Mouse (Mus musculus): ENCODE data around the gene Map3k10.

Gene Map3k10

GRCm38 (mm10) chr7:27674522-27675221 is at the start of gene Map3k10:
TSS of gene Map3k10 (minus strand) at chr7:27674598.
- in situ Hi-C loops (cut with MboI; ENCODE audit: low pct_unique_long_range_greater_than_20kb in 1 of 2, low sequenced_read_pairs in 2 of 2, unreplicated experiment in 1 of 2), result loop anchor here in 1 of 2 experiments (10.0 kb wide), 1 partner anchor 370 kb away; no protein-coding TSS in a partner anchor

- in situ Hi-C loops (cut with MboI; ENCODE audit: low pct_unique_long_range_greater_than_20kb in 1 of 2, low sequenced_read_pairs in 2 of 2, unreplicated experiment in 1 of 2), result loop anchor here in 1 of 2 experiments (10.0 kb wide), 1 partner anchor 213 kb away; no protein-coding TSS in a partner anchor
Observed at GRCm38 (mm10) chr7:27721951-27722350, 47.6 kb upstream of the Map3k10 start.

GRCm38 (mm10) chr7:27710402-27710801 is 36.0 kb upstream of the Map3k10 start:
- in situ Hi-C loops (cut with MboI; ENCODE audit: low pct_unique_long_range_greater_than_20kb in 1 of 2, low sequenced_read_pairs in 2 of 2, unreplicated experiment in 1 of 2), result no loop called here

GRCm38 (mm10) chr7:27696711-27697110 is 22.3 kb upstream of the Map3k10 start:
- in situ Hi-C loops (cut with MboI; ENCODE audit: low pct_unique_long_range_greater_than_20kb in 1 of 2, low sequenced_read_pairs in 2 of 2, unreplicated experiment in 1 of 2), result no loop called here

- in situ Hi-C loops (cut with MboI; ENCODE audit: low pct_unique_long_range_greater_than_20kb in 1 of 2, low sequenced_read_pairs in 2 of 2, unreplicated experiment in 1 of 2), result loop anchor here in 1 of 2 experiments (5.0 kb wide), 1 partner anchor 36 kb away; no protein-coding TSS in a partner anchor
Observed at GRCm38 (mm10) chr7:27691076-27691475, 16.7 kb upstream of the Map3k10 start.

GRCm38 (mm10) chr7:27688815-27689612 is 14.6 kb upstream of the Map3k10 start, which contains the start of gene Zfp607b:
TSS of gene Zfp607b (plus strand) at chr7:27689340.
- in situ Hi-C loops (cut with MboI; ENCODE audit: low pct_unique_long_range_greater_than_20kb in 1 of 2, low sequenced_read_pairs in 2 of 2, unreplicated experiment in 1 of 2), result loop anchor here in 1 of 2 experiments (5.0 kb wide), 1 partner anchor 38 kb away; no protein-coding TSS in a partner anchor

- in situ Hi-C loops (cut with MboI; ENCODE audit: low pct_unique_long_range_greater_than_20kb in 1 of 2, low sequenced_read_pairs in 2 of 2, unreplicated experiment in 1 of 2), result loop anchor here in 1 of 2 experiments (5.0 kb wide), 1 partner anchor 39 kb away; no protein-coding TSS in a partner anchor
Observed at GRCm38 (mm10) chr7:27688246-27688788, 13.9 kb upstream of the Map3k10 start.

- in situ Hi-C loops (cut with MboI; ENCODE audit: low pct_unique_long_range_greater_than_20kb in 1 of 2, low sequenced_read_pairs in 2 of 2, unreplicated experiment in 1 of 2), result loop anchor here in 1 of 2 experiments (5.0 kb wide), 1 partner anchor 39 kb away; no protein-coding TSS in a partner anchor
Observed at GRCm38 (mm10) chr7:27687836-27688235, 13.4 kb upstream of the Map3k10 start.

GRCm38 (mm10) chr7:27687043-27687442 is 12.6 kb upstream of the Map3k10 start:
- in situ Hi-C loops (cut with MboI; ENCODE audit: low pct_unique_long_range_greater_than_20kb in 1 of 2, low sequenced_read_pairs in 2 of 2, unreplicated experiment in 1 of 2), result loop anchor here in 1 of 2 experiments (5.0 kb wide), 1 partner anchor 40 kb away; no protein-coding TSS in a partner anchor

GRCm38 (mm10) chr7:27685681-27686080 is 11.3 kb upstream of the Map3k10 start:
- in situ Hi-C loops (cut with MboI; ENCODE audit: low pct_unique_long_range_greater_than_20kb in 1 of 2, low sequenced_read_pairs in 2 of 2, unreplicated experiment in 1 of 2), result loop anchor here in 1 of 2 experiments (5.0 kb wide), 1 partner anchor 42 kb away; no protein-coding TSS in a partner anchor

- in situ Hi-C loops (cut with MboI; ENCODE audit: low pct_unique_long_range_greater_than_20kb in 1 of 2, low sequenced_read_pairs in 2 of 2, unreplicated experiment in 1 of 2), result loop anchor here in 1 of 2 experiments (5.0 kb wide), 1 partner anchor 42 kb away; no protein-coding TSS in a partner anchor
Observed at GRCm38 (mm10) chr7:27685220-27685619, 10.8 kb upstream of the Map3k10 start.

- in situ Hi-C loops (cut with MboI; ENCODE audit: low pct_unique_long_range_greater_than_20kb in 1 of 2, low sequenced_read_pairs in 2 of 2, unreplicated experiment in 1 of 2), result no loop called here
Observed at GRCm38 (mm10) chr7:27683218-27683617, 8.8 kb upstream of the Map3k10 start.

GRCm38 (mm10) chr7:27675222-27675612 is 819 bp upstream of the Map3k10 start:
- in situ Hi-C loops (cut with MboI; ENCODE audit: low pct_unique_long_range_greater_than_20kb in 1 of 2, low sequenced_read_pairs in 2 of 2, unreplicated experiment in 1 of 2), result loop anchor here in 1 of 2 experiments (10.0 kb wide), 1 partner anchor 370 kb away; no protein-coding TSS in a partner anchor

- in situ Hi-C loops (cut with MboI; ENCODE audit: low pct_unique_long_range_greater_than_20kb in 1 of 2, low sequenced_read_pairs in 2 of 2, unreplicated experiment in 1 of 2), result loop anchor here in 1 of 2 experiments (10.0 kb wide), 1 partner anchor 369 kb away; no protein-coding TSS in a partner anchor
Observed at GRCm38 (mm10) chr7:27674195-27674521, 240 bp downstream of the Map3k10 start.

- in situ Hi-C loops (cut with MboI; ENCODE audit: low pct_unique_long_range_greater_than_20kb in 1 of 2, low sequenced_read_pairs in 2 of 2, unreplicated experiment in 1 of 2), result loop anchor here in 1 of 2 experiments (10.0 kb wide), 1 partner anchor 369 kb away; no protein-coding TSS in a partner anchor
Observed at GRCm38 (mm10) chr7:27673575-27674131, 745 bp downstream of the Map3k10 start.

- in situ Hi-C loops (cut with MboI; ENCODE audit: low pct_unique_long_range_greater_than_20kb in 1 of 2, low sequenced_read_pairs in 2 of 2, unreplicated experiment in 1 of 2), result loop anchor here in 1 of 2 experiments (10.0 kb wide), 1 partner anchor 368 kb away; no protein-coding TSS in a partner anchor
Observed at GRCm38 (mm10) chr7:27673064-27673574, 1.3 kb downstream of the Map3k10 start.

GRCm38 (mm10) chr7:27662038-27662437 is 12.4 kb downstream of the Map3k10 start:
- in situ Hi-C loops (cut with MboI; ENCODE audit: low pct_unique_long_range_greater_than_20kb in 1 of 2, low sequenced_read_pairs in 2 of 2, unreplicated experiment in 1 of 2), result no loop called here

All from mouse embryonic stem cell (cell line).